Mouse (Mus musculus): Measurements from ENCODE around the gene Col5a3. TPM values are rescaled to one million over a fixed set of nuclear protein-coding genes. Genes with fewer than 3 reads are reported as not detected.
A peak's percentile ranks its signal among the peaks of the same experiment; 100 is the strongest.

The Col5a3 gene
- polyA plus RNA-seq, 2 experiments from 2014 or later, result not detected

- ATAC-seq, result no peak
Observed at GRCm38 (mm10) chr9:20746017-20746660, 68.7 kb downstream of the Col5a3 start, which contains the start of gene Olfm2. Olfm2 (minus strand) TSS chr9:20746349.

- no peak for ATAC-seq
Observed at GRCm38 (mm10) chr9:20745129-20745966, 69.5 kb downstream of the Col5a3 start.

- ATAC-seq, result no peak
Observed at GRCm38 (mm10) chr9:20743946-20744738, 70.7 kb downstream of the Col5a3 start.

GRCm38 (mm10) chr9:20740407-20740806 is 74.5 kb downstream of the Col5a3 start:
- ATAC-seq, result peak; percentile 79

- ATAC-seq, result no peak
Observed at GRCm38 (mm10) chr9:20738251-20738999, 76.4 kb downstream of the Col5a3 start.

GRCm38 (mm10) chr9:20737227-20737626 is 77.6 kb downstream of the Col5a3 start:
- ATAC-seq, result no peak

- ATAC-seq, result peak; percentile 81
Observed at GRCm38 (mm10) chr9:20734692-20735091, 80.2 kb downstream of the Col5a3 start.

GRCm38 (mm10) chr9:20731797-20732196 is 83.1 kb downstream of the Col5a3 start:
- ATAC-seq, result no peak

GRCm38 (mm10) chr9:20729451-20729850 is 85.4 kb downstream of the Col5a3 start:
- ATAC-seq, result no peak

GRCm38 (mm10) chr9:20727601-20728113 is 87.2 kb downstream of the Col5a3 start:
- peak; percentile 72 for ATAC-seq

GRCm38 (mm10) chr9:20726859-20727600 is 87.8 kb downstream of the Col5a3 start:
- ATAC-seq, result peak; percentile 20

GRCm38 (mm10) chr9:20726134-20726858 is 88.6 kb downstream of the Col5a3 start:
- peak; percentile 34 for ATAC-seq

- ATAC-seq, result no peak
Observed at GRCm38 (mm10) chr9:20721582-20721981, 93.3 kb downstream of the Col5a3 start.

Other genes with a start within 250 kb of the Col5a3 start
- 10 to 100 TPM; 12.3 to 18.8 TPM for gene Zfp846, start 233.8 kb downstream of the Col5a3 start, polyA plus RNA-seq (2017; shearing (Covaris generic))
- gene Ubl5, start 172.2 kb downstream of the Col5a3 start, polyA plus RNA-seq (2017; shearing (Covaris generic)), result 100 to 1,000 TPM; 274 to 342 TPM
- gene Fbxl12, start 170.3 kb downstream of the Col5a3 start, polyA plus RNA-seq (2017; shearing (Covaris generic)), result 10 to 100 TPM; 54.4 to 79.2 TPM
- gene Pin1, start 163.0 kb downstream of the Col5a3 start, polyA plus RNA-seq (2017; shearing (Covaris generic)), result 10 to 100 TPM; 19.7 to 22.9 TPM
- gene Olfm2, start 68.7 kb downstream of the Col5a3 start, polyA plus RNA-seq (2017; shearing (Covaris generic)), result under 1 TPM in 1 of 2 experiments, not detected in 1; 0.44 TPM
- gene Rdh8, start 3.4 kb upstream of the Col5a3 start, polyA plus RNA-seq (2017; shearing (Covaris generic)), result not detected
- 10 to 100 TPM; 13.8 to 24.3 TPM for gene A230050P20Rik, start 53.6 kb upstream of the Col5a3 start, polyA plus RNA-seq (2017; shearing (Covaris generic))
- 1 to 10 TPM in 1 of 2 experiments, under 1 TPM in 1; 0.43 to 1.1 TPM for gene Angptl6, start 64.7 kb upstream of the Col5a3 start, polyA plus RNA-seq (2017; shearing (Covaris generic))
- gene Ppan, start 73.1 kb upstream of the Col5a3 start, polyA plus RNA-seq (2017; shearing (Covaris generic)), result 10 to 100 TPM; 24.1 to 36.4 TPM
- gene Eif3g, start 83.6 kb upstream of the Col5a3 start, polyA plus RNA-seq (2017; shearing (Covaris generic)), result 100 to 1,000 TPM; 200 to 213 TPM
- gene Dnmt1, start 144.8 kb upstream of the Col5a3 start, polyA plus RNA-seq (2017; shearing (Covaris generic)), result 10 to 100 TPM; 43.0 to 75.2 TPM
- gene S1pr2, start 161.7 kb upstream of the Col5a3 start, polyA plus RNA-seq (2017; shearing (Covaris generic)), result 1 to 10 TPM; 3.2 to 5.6 TPM
- gene Mrpl4, start 187.7 kb upstream of the Col5a3 start, polyA plus RNA-seq (2017; shearing (Covaris generic)), result 100 to 1,000 TPM in 1 of 2 experiments, 10 to 100 TPM in 1; 94.9 to 122 TPM
- 100 to 1,000 TPM in 1 of 2 experiments, 10 to 100 TPM in 1; 66.8 to 106 TPM for gene Icam1, start 200.9 kb upstream of the Col5a3 start, polyA plus RNA-seq (2017; shearing (Covaris generic))
- 1 to 10 TPM; 2.7 to 3.5 TPM for gene Icam4, start 214.3 kb upstream of the Col5a3 start, polyA plus RNA-seq (2017; shearing (Covaris generic))
- gene Icam5, start 217.0 kb upstream of the Col5a3 start, polyA plus RNA-seq (2017; shearing (Covaris generic)), result under 1 TPM in 1 of 2 experiments, not detected in 1; 0.20 TPM